Mouse (Mus musculus): ENCODE results near the gene Pcbp2.

DNA sequence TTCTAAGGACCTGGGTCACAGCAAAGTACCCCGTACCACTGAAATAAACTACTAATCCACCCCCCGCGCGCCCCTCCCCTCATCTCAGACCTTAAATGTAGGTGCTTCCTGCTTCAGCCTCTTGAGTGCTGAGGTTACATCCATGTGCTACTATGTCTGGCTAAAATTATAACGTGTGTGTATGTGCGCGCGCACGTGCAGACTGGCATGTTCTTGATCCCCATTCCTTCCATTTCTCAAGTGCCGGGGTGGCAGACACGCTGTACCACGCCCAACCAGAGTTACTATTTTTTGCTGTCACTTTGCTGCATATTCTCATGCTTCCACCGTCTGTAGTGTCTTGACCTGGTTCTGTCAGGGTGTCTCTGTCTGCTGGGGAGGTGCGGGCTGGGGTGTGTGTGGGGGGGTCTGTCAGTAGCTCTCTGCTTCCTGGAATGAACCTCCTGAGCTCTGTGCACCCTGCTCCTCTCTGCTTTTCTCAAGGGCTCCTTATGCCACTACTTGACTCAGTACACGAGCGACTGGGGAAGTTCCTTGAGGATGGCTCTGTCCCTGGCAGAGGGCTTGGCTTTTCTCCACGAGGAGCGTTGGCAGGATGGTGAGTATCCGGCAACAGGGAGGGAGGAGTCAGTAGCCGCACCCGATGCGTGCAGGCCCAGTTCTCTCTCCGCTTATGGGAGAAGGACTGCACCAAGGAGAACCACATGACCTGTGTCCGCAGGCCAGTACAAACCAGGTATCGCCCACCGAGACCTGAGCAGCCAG is 18.5 kb upstream of the Pcbp2 start:
- TF ChIP-seq ZC3H11A (IDR thresholded peaks at IDR 0.05; ENCODE audit: borderline replicate concordance, low read depth, low read length) = no peak
- no peak for TF ChIP-seq CHD2 (IDR thresholded peaks at IDR 0.05; ENCODE audit: low read depth, low read length)
- no peak for TF ChIP-seq HCFC1 (IDR thresholded peaks at IDR 0.05; ENCODE audit: borderline replicate concordance, insufficient read depth, low read length)
